Mouse (Mus musculus): ENCODE results near the gene Lrrc72.

The Lrrc72 gene

GRCm38 (mm10) chr12:36189610-36190009, 63.6 kb downstream of the Lrrc72 start:
- DNase-seq = no peak

- no peak for DNase-seq
These were observed 66.1 kb downstream of the Lrrc72 start for GRCm38 (mm10) chr12:36187081-36187480.

GRCm38 (mm10) chr12:36182570-36182969, 70.6 kb downstream of the Lrrc72 start:
- no peak for DNase-seq

GRCm38 (mm10) chr12:36177227-36177626, 76.0 kb downstream of the Lrrc72 start:
- DNase-seq = no peak

DNA sequence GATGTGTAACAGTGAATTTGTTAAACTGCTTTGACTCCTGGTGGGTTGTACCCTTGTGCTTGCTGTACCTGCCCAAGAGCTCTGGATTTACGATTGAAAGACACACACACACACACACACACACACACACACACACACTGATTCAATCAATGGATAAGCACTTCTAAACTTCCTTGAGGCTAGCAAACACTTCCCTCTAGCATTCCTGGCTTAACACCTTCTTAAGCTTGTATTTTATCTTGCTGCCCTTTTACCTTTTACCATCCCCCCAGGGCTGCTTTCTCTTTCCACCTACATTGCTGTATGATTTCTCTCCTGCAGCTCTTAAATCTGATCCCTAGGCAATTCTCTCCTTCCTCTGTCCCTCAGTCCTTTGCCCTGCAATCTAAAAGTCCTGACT, 87.9 kb downstream of the Lrrc72 start:
- DNase-seq = no peak

DNA sequence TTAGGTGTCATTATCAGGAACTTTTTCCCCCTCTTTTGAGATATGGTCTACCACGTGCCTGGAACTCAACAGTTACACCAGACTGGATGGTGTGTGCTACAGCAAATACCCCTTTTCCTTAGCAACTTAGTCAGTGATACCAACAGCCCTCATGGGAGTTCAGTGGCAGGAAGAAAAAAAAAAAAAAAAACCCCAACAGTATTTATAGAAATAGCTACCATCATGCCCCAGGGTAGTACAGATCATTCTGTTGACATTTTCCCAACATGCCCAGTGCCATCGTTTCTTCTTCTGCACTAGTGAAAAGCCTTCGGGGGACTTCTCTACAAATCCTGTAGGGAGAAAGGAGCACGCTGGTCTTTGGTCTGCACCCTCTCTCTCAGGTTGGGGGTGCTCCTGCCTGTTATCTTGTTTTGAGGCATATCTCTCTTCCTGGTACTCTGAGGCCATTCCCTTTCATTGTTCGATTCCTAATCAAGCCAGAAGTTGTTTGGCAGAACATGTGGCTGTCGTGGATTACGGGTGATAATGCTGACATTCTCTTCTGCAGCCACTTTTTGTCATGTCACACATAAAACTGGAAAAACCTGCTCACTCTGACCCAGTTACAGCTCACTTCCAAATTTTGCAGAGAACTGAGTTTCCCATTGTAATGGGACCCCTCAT, 88.9 kb downstream of the Lrrc72 start:
- no peak for DNase-seq

Measured in thymus, postnatal 25 days (tissue).